Mouse (Mus musculus) heart, embryonic 14.5 days (tissue): ENCODE data around the gene Olfml2b. TPM values are rescaled to one million over a fixed set of nuclear protein-coding genes. Genes with fewer than 3 reads are reported as not detected.

ENCODE experiments used
- ATAC-seq: fragments of 200-750 bp; cut with Nextera tagmentation; 2 replicates; pipeline ENCODE4 v1.8.0; 2017; ENCODE audit warnings: low read depth, moderate TSS enrichment; ENCODE audit not compliant: insufficient number of reproducible peaks, insufficient read depth, low FRiP score
- H3K27ac ChIP-seq, 2 experiments: fragments of 200-500 bp in 1 of 2; fragments of 300-500 bp in 1 of 2; sonication (generic) in 1 of 2; replicated peaks in 1 of 2; 2 replicates each; pipeline ENCODE4 v1.5.1; 2012 to 2014; ENCODE audit warnings: low read depth in 2 of 2, low read length in 2 of 2, control low read depth in 1 of 2, mild to moderate bottlenecking in 1 of 2, mixed read lengths in 1 of 2; ENCODE audit not compliant: control insufficient read depth in 1 of 2, insufficient read depth in 1 of 2
- H3K27me3 ChIP-seq: fragments of 300-500 bp; sonication (generic); 2 replicates; pipeline ENCODE4 v1.6.1; 2014; ENCODE audit warnings: mild to moderate bottlenecking, low read length, control low read depth; ENCODE audit not compliant: control insufficient read depth, insufficient read depth
- H3K36me3 ChIP-seq: fragments of 300-500 bp; sonication (generic); 2 replicates; pipeline ENCODE4 v1.6.1; 2014; ENCODE audit warnings: mild to moderate bottlenecking, control low read depth, low read length, mixed read lengths; ENCODE audit not compliant: control insufficient read depth, insufficient read depth
- H3K4me1 ChIP-seq, 2 experiments: fragments of 200-500 bp in 1 of 2; fragments of 300-500 bp in 1 of 2; sonication (generic) in 1 of 2; 2 replicates each; pipeline ENCODE4 v1.6.1; 2012 to 2014; ENCODE audit warnings: low read length in 2 of 2, control low read depth in 1 of 2, mixed read lengths in 1 of 2; ENCODE audit not compliant: control insufficient read depth in 2 of 2, insufficient read depth in 2 of 2
- H3K4me2 ChIP-seq: fragments of 300-500 bp; sonication (generic); 2 replicates; pipeline ENCODE4 v1.6.1; 2014; ENCODE audit warnings: mild to moderate bottlenecking, low read length
- H3K4me3 ChIP-seq, 2 experiments: fragments of 200-500 bp in 1 of 2; fragments of 300-500 bp in 1 of 2; sonication (generic) in 1 of 2; 2 replicates each; pipeline ENCODE4 v1.5.1; 2012 to 2014; ENCODE audit warnings: low read length in 2 of 2, mild to moderate bottlenecking in 2 of 2, control low read depth in 1 of 2, low read depth in 1 of 2, moderate library complexity in 1 of 2; ENCODE audit not compliant: control insufficient read depth in 1 of 2, insufficient read depth in 1 of 2
- H3K9ac ChIP-seq: fragments of 300-500 bp; sonication (generic); 2 replicates; pipeline ENCODE4 v1.6.1; 2014; ENCODE audit warnings: mild to moderate bottlenecking, low read length
- H3K9me3 ChIP-seq: fragments of 300-500 bp; sonication (generic); 2 replicates; pipeline ENCODE4 v1.6.1; 2016; ENCODE audit warnings: low read length, control low read depth; ENCODE audit not compliant: control insufficient read depth
- WGBS: fragments of 180-500 bp; shearing (Covaris S2); extraction: QIAGEN DNeasy Blood & Tissue Kit; methylation state at CpG from one replicate; pipeline ENCODE4 v1.1.7; 2014; 5-methylcytosine and 5-hydroxymethylcytosine counted together
- polyA plus RNA-seq: library from polyadenylated mRNA; unstranded; fragments of >200 nt; fragmentation: Nextera tagmentation; extraction: Ambion mirVana; gene quantifications from 2 replicates; pipeline ENCODE4 v1.2.1, GENCODE M21; 2014

Gene Olfml2b
- polyA plus RNA-seq, 1 experiment from 2014 or later, result 33.1 TPM

DNA sequence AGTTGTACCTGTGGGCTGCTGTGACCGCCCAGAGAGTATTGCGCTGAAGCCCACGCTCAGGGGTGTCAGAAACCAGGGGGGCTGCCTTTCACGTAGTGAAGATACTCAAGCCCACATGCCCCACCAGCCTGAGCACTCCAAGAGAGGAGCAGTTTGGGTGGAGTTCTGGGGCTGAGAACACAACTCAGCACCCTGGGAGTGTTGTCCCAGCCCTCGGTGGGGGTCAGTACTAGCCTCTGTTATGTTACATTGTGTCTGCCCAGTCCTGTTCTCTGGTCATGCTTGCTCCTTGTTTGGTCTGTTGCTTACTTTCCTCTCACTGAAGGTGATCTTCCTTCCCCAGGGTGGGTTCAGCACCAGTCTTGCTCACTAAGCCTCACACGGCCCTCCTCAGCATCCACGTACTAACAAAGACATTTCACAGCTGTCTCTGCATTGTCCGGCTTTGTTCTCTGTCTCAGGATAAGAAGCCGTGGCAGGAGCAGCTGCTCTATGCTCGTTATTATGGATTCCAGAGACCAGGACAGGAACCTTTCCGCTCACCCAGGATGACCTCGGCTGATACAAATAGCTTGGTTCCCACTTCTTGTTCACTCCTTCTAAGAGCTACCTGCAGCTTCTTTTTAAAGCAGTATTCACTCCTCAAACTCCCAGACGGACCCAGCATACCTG is 13.4 kb downstream of the Olfml2b start:
- Histone ChIP-seq H3K36me3 (peaks cover 59% of the 10 kb centered on the region), H3K9ac (peak overlapping the region; percentile 38; the same call in 1 of the 2 replicates), H3K27ac (no peak overlapping the region), H3K4me1 (peaks cover 6 to 9% of the 10 kb centered on the region in 2 experiments; a peak in 3 of 4 replicates), H3K4me2 (no peak overlapping the region), H3K9me3 (no peaks in the 10 kb centered on the region), H3K27me3 (no peaks in the 10 kb centered on the region), H3K4me3 (no peak overlapping the region)
- no peak for ATAC-seq
- 54% methylated on average over 13 of the region's 13 CpGs for WGBS

DNA sequence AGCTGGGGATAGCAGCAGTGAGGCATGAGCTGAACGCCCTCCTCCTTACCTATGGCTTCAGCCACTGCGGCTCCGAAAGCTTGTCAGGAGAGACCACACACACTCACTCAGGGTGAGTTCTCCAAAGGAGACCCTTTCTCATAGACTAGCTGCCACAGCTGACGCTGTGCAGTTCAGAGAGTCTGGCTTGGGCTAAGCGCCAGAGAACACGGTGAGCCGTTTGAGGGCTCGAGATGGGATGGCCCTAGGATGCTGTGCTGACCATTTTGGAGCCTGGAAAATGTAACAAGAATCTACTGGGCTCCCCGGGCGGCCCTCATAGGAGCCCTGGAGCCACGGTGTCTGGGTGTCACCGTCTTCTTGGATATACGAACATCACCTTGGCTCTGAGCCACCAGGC is 14.9 kb downstream of the Olfml2b start:
- H3K27me3 ChIP-seq, result no peaks in the 10 kb centered on the region
- H3K9ac ChIP-seq, result no peak overlapping the region
- no peak overlapping the region for H3K4me2 ChIP-seq
- H3K36me3 ChIP-seq, result peaks cover 59% of the 10 kb centered on the region
- WGBS, result 61% methylated on average over 13 of the region's 13 CpGs
- peaks cover 6 to 9% of the 10 kb centered on the region in 2 experiments; a peak in 3 of 4 replicates for H3K4me1 ChIP-seq
- ATAC-seq, result no peak
- no peak overlapping the region for H3K4me3 ChIP-seq
- H3K27ac ChIP-seq, result no peak overlapping the region
- H3K9me3 ChIP-seq, result no peaks in the 10 kb centered on the region

GRCm38 (mm10) chr1:170664620-170665185 is 20.4 kb downstream of the Olfml2b start:
- no peaks in the 10 kb centered on the region for H3K27me3 ChIP-seq
- no peak overlapping the region for H3K4me3 ChIP-seq
- H3K4me2 ChIP-seq, result no peak overlapping the region
- no peak for ATAC-seq
- no peaks in the 10 kb centered on the region for H3K9me3 ChIP-seq
- H3K27ac ChIP-seq, result no peak overlapping the region
- H3K9ac ChIP-seq, result no peak overlapping the region
- no peaks in the 10 kb centered on the region for H3K4me1 ChIP-seq
- WGBS, result 80% methylated on average over 11 of the region's 11 CpGs
- peaks cover 79% of the 10 kb centered on the region for H3K36me3 ChIP-seq

DNA sequence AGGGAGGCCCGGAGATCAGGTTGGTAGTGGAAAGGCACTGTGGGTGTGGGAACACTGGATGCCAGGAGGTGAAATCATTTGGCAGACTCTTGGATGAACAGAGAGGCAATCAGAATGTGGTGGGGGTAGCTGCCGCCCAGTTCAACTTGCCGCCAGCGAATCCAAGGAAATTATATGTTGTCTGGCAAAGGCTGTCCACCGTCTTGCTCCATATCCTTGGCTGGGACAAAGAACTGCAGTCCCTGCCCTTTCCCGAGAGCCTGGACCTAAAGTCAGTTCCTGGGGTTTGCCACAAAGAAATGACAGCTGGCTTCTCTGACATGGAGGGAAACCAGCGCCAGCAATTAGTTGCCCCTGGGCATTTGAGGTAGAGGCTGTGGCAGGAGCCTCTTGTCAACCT is 20.9 kb downstream of the Olfml2b start:
- H3K36me3 ChIP-seq, result peaks cover 84% of the 10 kb centered on the region

DNA sequence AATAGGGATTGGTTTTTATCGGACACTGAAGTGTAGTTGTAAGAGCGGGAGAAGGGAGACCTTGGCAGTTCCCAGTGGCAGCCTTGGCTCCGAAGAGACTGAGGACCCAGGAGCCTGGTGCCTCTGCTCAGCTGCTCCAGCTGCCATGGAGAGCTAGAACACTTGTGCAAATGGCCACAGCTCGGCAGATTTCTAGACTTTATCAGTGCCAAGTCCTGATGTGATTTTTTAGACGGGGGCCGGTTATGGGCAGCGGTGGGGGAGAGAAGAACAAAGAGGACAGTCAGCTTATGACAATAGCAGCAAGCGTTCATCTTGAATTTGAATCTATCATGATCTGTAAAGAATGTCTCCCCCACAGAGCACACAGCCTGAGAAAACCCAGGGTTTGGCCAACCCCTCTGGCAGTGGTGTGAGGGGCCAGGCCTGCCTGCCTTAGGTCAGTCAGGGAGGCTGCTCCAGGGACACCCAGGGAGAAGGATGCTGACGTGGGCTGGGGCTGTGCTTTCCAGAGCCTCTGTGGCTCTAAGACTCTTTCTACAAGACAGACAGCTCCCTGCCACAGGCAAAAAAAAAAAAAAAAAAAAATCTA is 29.9 kb downstream of the Olfml2b start:
- no peaks in the 10 kb centered on the region for H3K27me3 ChIP-seq
- no peak overlapping the region for H3K9ac ChIP-seq
- H3K4me2 ChIP-seq, result no peak overlapping the region
- WGBS, result 73% methylated on average over 9 of the region's 9 CpGs
- H3K4me3 ChIP-seq, result no peak overlapping the region
- H3K4me1 ChIP-seq, result peaks cover 10 to 15% of the 10 kb centered on the region in 2 experiments
- ATAC-seq, result no peak
- peaks cover 11% of the 10 kb centered on the region; the same call in 1 of the 2 replicates for H3K9me3 ChIP-seq
- H3K36me3 ChIP-seq, result peaks cover 44% of the 10 kb centered on the region
- H3K27ac ChIP-seq, result no peak overlapping the region

More for the DNA sequence above, 20.9 kb downstream of the Olfml2b start:
- no peaks in the 10 kb centered on the region for H3K4me1 ChIP-seq
- no peak overlapping the region for H3K27ac ChIP-seq
- no peak overlapping the region for H3K4me3 ChIP-seq
- ATAC-seq, result no peak
- no peaks in the 10 kb centered on the region for H3K9me3 ChIP-seq
- WGBS, result 94% methylated on average over 7 of the region's 7 CpGs
- no peak overlapping the region for H3K9ac ChIP-seq
- no peaks in the 10 kb centered on the region for H3K27me3 ChIP-seq
- no peak overlapping the region for H3K4me2 ChIP-seq

DNA sequence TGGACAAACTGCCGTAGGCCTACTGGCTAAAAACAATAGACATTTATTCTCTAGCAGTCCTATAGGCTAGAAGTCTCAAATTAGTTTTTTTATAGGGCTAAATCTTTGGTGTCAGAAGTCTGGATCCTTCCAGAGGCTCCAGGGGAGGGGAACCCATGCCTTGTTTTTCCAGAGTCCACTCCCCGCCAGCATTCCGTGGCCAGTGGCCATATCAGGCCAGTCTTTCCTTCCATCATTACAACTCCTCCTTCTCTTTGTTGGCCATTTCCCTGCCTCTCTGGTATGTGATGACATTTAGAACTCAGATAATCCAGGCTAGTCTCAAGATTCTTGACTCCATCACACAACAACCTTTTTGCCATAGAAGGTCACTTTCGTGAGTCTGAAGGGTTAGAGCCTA is 33.3 kb downstream of the Olfml2b start:
- WGBS, result 62% methylated on average over 4 of the region's 4 CpGs
- H3K27ac ChIP-seq, result no peak overlapping the region; a peak in 1 of 4 replicates
- H3K27me3 ChIP-seq, result no peaks in the 10 kb centered on the region

GRCm38 (mm10) chr1:170678861-170679260 is 34.5 kb downstream of the Olfml2b start:
- 67% methylated on average over 4 of the region's 4 CpGs for WGBS
- H3K4me3 ChIP-seq, result no peak overlapping the region
- H3K36me3 ChIP-seq, result peaks cover 53% of the 10 kb centered on the region
- H3K4me1 ChIP-seq, result peaks cover 7 to 8% of the 10 kb centered on the region in 2 experiments
- no peak overlapping the region; a peak in 1 of 4 replicates for H3K27ac ChIP-seq
- H3K9ac ChIP-seq, result no peak overlapping the region; the same call in 1 of the 2 replicates
- no peak overlapping the region for H3K4me2 ChIP-seq
- 0 out of 2 replicates have a peak, but pooled peaks cover 5% of the 10 kb centered on the region for H3K9me3 ChIP-seq
- H3K27me3 ChIP-seq, result no peaks in the 10 kb centered on the region
- ATAC-seq, result no peak

More for the DNA sequence above, 33.3 kb downstream of the Olfml2b start:
- H3K4me3 ChIP-seq, result no peak overlapping the region
- no peak overlapping the region for H3K4me2 ChIP-seq
- ATAC-seq, result no peak
- 0 out of 2 replicates have a peak, but pooled peaks cover 5% of the 10 kb centered on the region for H3K9me3 ChIP-seq
- no peak overlapping the region for H3K9ac ChIP-seq
- peaks cover 41% of the 10 kb centered on the region for H3K36me3 ChIP-seq
- peaks cover 11 to 12% of the 10 kb centered on the region in 2 experiments for H3K4me1 ChIP-seq
